Mouse (Mus musculus) midbrain, postnatal 0 days (tissue): ENCODE data around the gene Gm36210. TPM values are rescaled to one million over a fixed set of nuclear protein-coding genes. Genes with fewer than 3 reads are reported as not detected.

Experiments
- ATAC-seq: fragments of 200-750 bp; cut with Nextera tagmentation; 2 replicates; pipeline ENCODE4 v1.8.0; 2017; ENCODE audit warnings: moderate number of reproducible peaks, mild to moderate bottlenecking, moderate TSS enrichment, moderate library complexity; ENCODE audit not compliant: low FRiP score
- DNase-seq: peaks from one replicate; pipeline ENCODE4 v3.0.0-alpha.2; 2015; ENCODE audit warnings: low spot score
- H3K27ac ChIP-seq: fragments of 300-500 bp; sonication (generic); 2 replicates; pipeline ENCODE4 v1.5.1; 2014; ENCODE audit warnings: low read depth, mild to moderate bottlenecking, low read length, mixed read lengths
- H3K27me3 ChIP-seq: fragments of 300-500 bp; sonication (generic); 2 replicates; pipeline ENCODE4 v1.6.1; 2014; ENCODE audit warnings: low read length, control low read depth, mixed read lengths; ENCODE audit not compliant: insufficient read depth
- H3K36me3 ChIP-seq: fragments of 300-500 bp; sonication (generic); 2 replicates; pipeline ENCODE4 v1.6.1; 2014; ENCODE audit warnings: low read length, control low read depth, mixed read lengths; ENCODE audit not compliant: insufficient read depth
- H3K4me1 ChIP-seq: fragments of 300-500 bp; sonication (generic); 2 replicates; pipeline ENCODE4 v1.6.1; 2014; ENCODE audit warnings: mild to moderate bottlenecking, control low read depth, antibody characterized with exemption, low read length, mixed read lengths; ENCODE audit not compliant: insufficient read depth
- H3K4me2 ChIP-seq: fragments of 300-500 bp; sonication (generic); 2 replicates; pipeline ENCODE4 v1.6.1; 2014; ENCODE audit warnings: low read depth, mild to moderate bottlenecking, low read length, mixed read lengths; ENCODE audit not compliant: poor library complexity, severe bottlenecking
- H3K4me3 ChIP-seq: fragments of 300-500 bp; sonication (generic); 2 replicates; pipeline ENCODE4 v1.5.1; 2014; ENCODE audit warnings: low read depth, mild to moderate bottlenecking, low read length, moderate library complexity
- H3K9ac ChIP-seq: fragments of 300-500 bp; sonication (generic); replicated peaks from 2 replicates; pipeline ENCODE4 v1.6.1; 2014; ENCODE audit warnings: mild to moderate bottlenecking, low read length, moderate library complexity, mixed read lengths; ENCODE audit not compliant: poor library complexity, severe bottlenecking
- H3K9me3 ChIP-seq: fragments of 300-500 bp; sonication (generic); 2 replicates; pipeline ENCODE4 v1.6.1; 2016; ENCODE audit warnings: low read length, control low read depth
- CTCF ChIP-seq: IDR thresholded peaks from 2 replicates; pipeline ENCODE4 v1.5.1; 2016; ENCODE audit warnings: antibody characterized with exemption, mild to moderate bottlenecking
- WGBS: fragments of 180-500 bp; shearing (Covaris S2); extraction: QIAGEN DNeasy Blood & Tissue Kit; methylation state at CpG from one replicate; pipeline ENCODE4 v1.1.7; 2014; 5-methylcytosine and 5-hydroxymethylcytosine counted together
- polyA plus RNA-seq: library from polyadenylated mRNA; unstranded; fragments of >200 nt; fragmentation: Nextera tagmentation; extraction: Ambion mirVana; gene quantifications from 2 replicates; pipeline ENCODE4 v1.2.1, GENCODE M21; 2015
- total RNA-seq: library from RNA; depleted of rRNA; stranded (reverse); fragments of >200 nt; gene quantifications from 2 replicates; pipeline ENCODE4 v1.2.3, GENCODE M21; 2014

Gene Gm36210
- total and polyA plus RNA-seq, 2 experiments from 2014 or later = 0.32 TPM; not detected in 1

- no peak for DNase-seq
- no peak overlapping the region for H3K27ac ChIP-seq
Measured at GRCm38 (mm10) chr7:4917494-4917893, 11.2 kb upstream of the Gm36210 start.

DNA sequence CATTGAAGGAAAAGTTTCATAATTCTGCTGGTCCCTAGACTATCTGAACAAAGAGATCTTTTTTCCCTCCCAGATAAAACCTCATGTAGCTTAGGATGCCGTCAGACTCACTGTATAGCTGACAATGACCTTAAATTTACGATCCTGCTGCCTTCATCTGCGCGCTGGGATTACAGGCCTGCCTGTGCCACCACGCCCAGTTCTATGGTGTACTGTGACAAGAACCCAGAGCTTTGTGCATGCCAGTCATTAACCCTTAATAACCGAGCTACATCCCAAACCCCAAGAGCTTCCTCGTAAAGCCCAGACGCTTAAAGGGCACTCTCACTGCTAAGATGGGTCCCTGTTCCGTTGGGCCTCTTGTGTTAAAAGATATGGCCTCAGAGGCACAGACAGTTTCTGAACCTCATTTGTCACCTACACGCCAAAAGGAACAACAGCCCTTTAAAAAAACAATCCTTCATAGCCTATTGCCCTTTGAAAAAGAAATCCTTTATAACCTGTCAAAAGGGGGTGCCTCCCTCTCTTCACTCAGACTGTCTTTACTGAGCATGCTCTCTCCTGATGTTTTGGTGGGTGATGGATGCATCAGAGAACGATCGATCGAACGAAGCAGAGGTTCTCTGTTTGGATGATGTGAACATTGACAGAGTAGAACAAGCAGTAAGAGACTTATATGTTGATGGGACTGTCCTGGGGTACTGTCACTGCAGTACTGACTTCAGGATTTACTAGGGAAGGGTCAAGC is 9.5 kb upstream of the Gm36210 start:
- WGBS = 5% methylated on average over 14 of the region's 14 CpGs
- TF ChIP-seq CTCF = no peak
- H3K4me1 ChIP-seq = peaks cover 8% of the 10 kb centered on the region; the same call in 1 of the 2 replicates
- no peaks in the 10 kb centered on the region for H3K27me3 ChIP-seq
- H3K36me3 ChIP-seq = peaks cover 23% of the 10 kb centered on the region
- peak overlapping the region; percentile 57 for H3K4me3 ChIP-seq
- peak overlapping the region; percentile 98 for H3K27ac ChIP-seq
- DNase-seq = peak; percentile 67
- no peaks in the 10 kb centered on the region for H3K9me3 ChIP-seq
- peak overlapping the region; percentile 74 for H3K9ac ChIP-seq
- peak; percentile 11 for ATAC-seq
- H3K4me2 ChIP-seq = peak overlapping the region; percentile 44

More at GRCm38 (mm10) chr7:4917494-4917893, 11.2 kb upstream of the Gm36210 start:
- no peaks in the 10 kb centered on the region for H3K27me3 ChIP-seq
- H3K4me3 ChIP-seq = no peak overlapping the region
- H3K4me1 ChIP-seq = peaks cover 18% of the 10 kb centered on the region
- no peak overlapping the region for H3K9ac ChIP-seq
- no peak for TF ChIP-seq CTCF
- H3K9me3 ChIP-seq = no peaks in the 10 kb centered on the region
- no peak overlapping the region for H3K4me2 ChIP-seq
- peaks cover 23% of the 10 kb centered on the region for H3K36me3 ChIP-seq
- ATAC-seq = no peak
- 91% methylated on average over 2 of the region's 2 CpGs for WGBS

- peak; percentile 97 for DNase-seq
- TF ChIP-seq CTCF = no peak
- WGBS = under 1% methylated on average over 34 of the region's 56 CpGs
Measured at GRCm38 (mm10) chr7:4915007-4915665, 8.8 kb upstream of the Gm36210 start, which contains the start of gene Zfp628. Gene Zfp628 (plus strand): TSS chr7:4915217.

GRCm38 (mm10) chr7:4912248-4912647 is 5.9 kb upstream of the Gm36210 start:
- ATAC-seq (no peak), DNase-seq (peak; percentile 55)
- Histone ChIP-seq H3K9ac (no peak overlapping the region), H3K27me3 (no peaks in the 10 kb centered on the region), H3K9me3 (no peaks in the 10 kb centered on the region), H3K4me3 (peak overlapping the region; percentile 16), H3K36me3 (no peaks in the 10 kb centered on the region), H3K4me2 (0 out of 2 replicates have a peak overlapping the region, but pooled peaks have one; percentile 9), H3K4me1 (peaks cover 8% of the 10 kb centered on the region; the same call in 1 of the 2 replicates), H3K27ac (no peak overlapping the region)
- 60% methylated on average over 5 of the region's 5 CpGs for WGBS
- no peak for TF ChIP-seq CTCF

More at GRCm38 (mm10) chr7:4915007-4915665, 8.8 kb upstream of the Gm36210 start, which contains the start of gene Zfp628:
- Histone ChIP-seq H3K4me2 (peak within 1 kb of the TSS; percentile 44), H3K4me1 (peaks cover 8% of the 10 kb centered on the region; the same call in 1 of the 2 replicates), H3K9ac (peak within 1 kb of the TSS; percentile 74), H3K27me3 (no peaks in the 10 kb centered on the region), H3K4me3 (peak within 1 kb of the TSS; percentile 57), H3K9me3 (no peaks in the 10 kb centered on the region), H3K27ac (peak within 1 kb of the TSS; percentile 98), H3K36me3 (peaks cover 18% of the 10 kb centered on the region)
- peak; percentile 91 for ATAC-seq

- H3K27ac ChIP-seq = no peak overlapping the region
- peak; percentile 72 for DNase-seq
Measured at GRCm38 (mm10) chr7:4911561-4911960, 5.2 kb upstream of the Gm36210 start.

More at GRCm38 (mm10) chr7:4911561-4911960, 5.2 kb upstream of the Gm36210 start:
- H3K4me2 ChIP-seq = 0 out of 2 replicates have a peak overlapping the region, but pooled peaks have one; percentile 12
- 36% methylated on average over 9 of the region's 9 CpGs for WGBS
- no peak overlapping the region; the same call in 1 of the 2 replicates for H3K4me3 ChIP-seq
- no peak overlapping the region for H3K9ac ChIP-seq
- TF ChIP-seq CTCF = peak; percentile 61
- no peaks in the 10 kb centered on the region for H3K36me3 ChIP-seq
- H3K27me3 ChIP-seq = no peaks in the 10 kb centered on the region
- 0 out of 2 replicates have a peak, but pooled peaks cover 3% of the 10 kb centered on the region for H3K4me1 ChIP-seq
- no peaks in the 10 kb centered on the region for H3K9me3 ChIP-seq
- ATAC-seq = no peak
